Mouse (Mus musculus): ENCODE measurements around the gene Dusp11.
"Not testable (repeated sequence)": the region's sequence is repeated elsewhere in the genome, so short reads cannot be mapped to it uniquely, and the experiment has no call there.

Gene Dusp11

DNA sequence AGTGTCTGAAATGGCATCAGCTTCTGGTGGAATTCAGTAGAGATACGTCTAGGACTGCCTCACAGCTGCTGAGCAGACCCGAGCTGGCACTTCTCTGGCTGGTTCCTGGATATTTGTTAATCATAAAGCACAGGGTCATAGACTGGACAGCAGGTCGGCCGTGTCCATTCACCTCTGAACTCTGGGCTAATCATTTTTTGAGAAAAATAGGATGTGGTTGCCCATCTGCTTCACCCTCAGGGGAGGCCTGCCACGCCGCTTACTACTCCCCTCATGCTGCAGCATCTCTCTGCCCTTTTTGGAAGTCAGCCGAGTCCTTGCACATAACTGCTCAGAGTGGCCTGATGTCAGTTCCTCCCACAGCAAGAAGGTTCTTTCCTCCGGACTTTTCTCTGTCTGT, 27.4 kb downstream of the Dusp11 start:
- no peak for DNase-seq

DNA sequence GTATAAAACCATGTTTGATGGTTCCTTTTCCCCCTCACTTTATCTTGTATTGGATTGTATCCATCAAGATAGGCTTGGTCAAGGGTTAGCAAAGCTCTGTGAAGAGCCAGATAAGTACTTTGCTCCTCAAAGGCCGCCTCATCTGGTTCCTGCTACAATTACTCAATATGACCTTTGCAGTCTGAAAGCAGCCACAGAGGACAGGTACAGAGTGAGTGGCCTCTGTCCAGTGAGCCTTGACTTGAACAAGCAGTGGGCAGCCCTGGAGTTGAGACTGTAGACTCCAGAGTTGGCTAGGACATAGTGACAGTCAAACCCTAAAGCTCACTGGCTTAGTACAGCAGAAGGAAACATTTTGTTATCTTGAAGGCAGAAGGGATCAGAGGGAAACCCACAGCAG, 32.2 kb downstream of the Dusp11 start:
- DNase-seq, result no peak

DNA sequence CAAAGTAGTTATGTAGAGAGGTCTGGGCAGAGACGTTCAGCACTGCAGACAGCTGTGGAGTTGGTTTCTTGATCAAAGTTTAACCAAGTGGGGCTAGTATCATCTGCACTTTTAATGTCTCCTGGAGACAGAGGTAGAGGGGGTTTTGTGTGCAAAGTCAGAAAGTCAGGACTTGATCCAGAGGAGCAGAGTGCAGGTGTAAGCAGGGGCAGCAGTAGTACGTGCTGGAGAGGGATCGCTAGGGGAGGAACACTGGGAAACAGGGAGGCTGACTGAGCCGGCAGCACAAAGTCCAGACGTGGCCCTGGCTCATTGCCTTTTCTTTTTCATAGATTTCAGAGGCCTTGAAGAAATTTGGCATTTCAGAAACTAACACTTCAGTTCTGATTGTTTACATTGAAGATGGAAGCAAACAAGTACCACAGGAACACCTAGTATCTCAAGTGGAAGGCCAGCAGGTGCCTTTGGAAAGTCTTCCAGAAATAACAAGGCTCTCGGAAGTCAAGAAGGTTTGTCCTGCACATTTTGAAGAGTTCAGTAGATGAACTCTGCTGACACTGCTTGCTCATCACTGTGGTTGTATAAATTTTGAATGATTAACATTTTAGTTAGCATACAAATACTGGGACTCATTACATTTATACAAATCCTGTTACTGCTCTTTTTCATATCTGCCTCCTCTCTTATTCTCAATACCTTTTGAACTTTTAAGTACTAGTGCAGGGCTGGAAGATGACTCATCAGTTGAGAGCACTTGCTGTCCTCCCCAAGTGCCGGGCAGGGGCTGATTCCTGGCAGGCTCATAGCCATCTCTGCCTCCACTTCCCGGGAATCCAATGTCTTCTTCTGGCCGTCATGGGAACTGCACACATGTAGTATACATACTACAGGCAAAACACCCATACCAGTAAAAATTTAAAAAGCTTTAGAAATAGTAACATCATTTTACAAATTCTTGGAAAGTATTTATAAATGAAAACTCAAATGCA, 33.7 kb downstream of the Dusp11 start:
- no peak for DNase-seq

DNA sequence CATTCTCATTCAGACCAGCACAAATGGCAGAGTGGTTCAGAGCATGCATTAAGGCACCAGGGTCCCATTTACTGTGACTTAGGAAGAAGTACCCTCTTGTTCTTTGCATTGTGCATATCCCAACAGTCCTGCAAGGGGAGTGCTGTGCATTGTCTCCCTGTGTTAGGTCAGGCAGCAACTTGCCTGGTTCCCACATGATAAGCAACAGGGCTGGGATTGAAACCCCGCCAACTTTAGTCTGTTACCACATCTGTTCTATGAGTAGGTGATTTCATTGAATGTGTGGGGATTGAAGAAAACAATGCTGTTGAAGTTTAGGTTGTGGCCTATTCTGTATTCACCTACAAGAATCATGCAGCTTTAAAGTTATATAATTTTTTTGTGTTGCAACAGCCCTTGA, 34.8 kb downstream of the Dusp11 start:
- no peak for DNase-seq

DNA sequence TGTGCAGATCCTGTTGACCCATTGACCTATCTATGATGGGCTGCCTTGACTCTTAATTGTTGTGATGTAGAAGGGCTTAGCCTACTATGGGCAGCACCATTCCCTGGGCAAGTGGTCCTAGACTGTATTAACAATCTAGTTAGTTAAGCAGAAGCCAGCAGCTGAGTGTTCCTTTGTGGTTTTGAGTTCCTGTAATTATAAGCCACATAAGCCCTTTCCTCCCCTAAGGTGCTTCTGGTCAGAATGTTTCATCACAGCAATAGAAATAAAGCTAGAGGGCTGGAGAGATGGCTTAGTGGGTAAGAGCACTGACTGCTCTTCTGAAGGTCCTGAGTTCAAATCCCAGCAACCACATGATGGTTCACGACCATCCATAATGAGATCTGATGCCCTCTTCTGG, 37.8 kb downstream of the Dusp11 start:
- no peak for DNase-seq

DNA sequence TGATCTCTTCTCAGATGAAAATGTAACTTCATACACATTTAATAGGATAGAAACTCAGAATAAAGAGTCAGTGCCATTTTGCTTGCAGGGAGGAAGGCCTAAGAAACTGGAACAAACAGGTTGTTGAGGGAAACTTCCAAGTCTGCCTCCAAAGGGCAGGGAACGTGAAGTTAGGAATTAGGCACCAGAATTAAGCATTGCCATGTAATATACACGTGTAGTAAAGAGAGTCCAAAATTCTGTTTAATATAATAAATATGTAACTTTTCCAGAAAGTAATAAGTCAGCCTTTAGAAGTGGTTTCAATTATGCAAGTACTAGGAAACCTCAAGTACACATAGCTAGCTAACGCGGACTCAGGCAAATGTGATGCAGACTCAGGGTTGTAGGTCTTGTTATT, 42.1 kb downstream of the Dusp11 start:
- DNase-seq, result no peak

DNA sequence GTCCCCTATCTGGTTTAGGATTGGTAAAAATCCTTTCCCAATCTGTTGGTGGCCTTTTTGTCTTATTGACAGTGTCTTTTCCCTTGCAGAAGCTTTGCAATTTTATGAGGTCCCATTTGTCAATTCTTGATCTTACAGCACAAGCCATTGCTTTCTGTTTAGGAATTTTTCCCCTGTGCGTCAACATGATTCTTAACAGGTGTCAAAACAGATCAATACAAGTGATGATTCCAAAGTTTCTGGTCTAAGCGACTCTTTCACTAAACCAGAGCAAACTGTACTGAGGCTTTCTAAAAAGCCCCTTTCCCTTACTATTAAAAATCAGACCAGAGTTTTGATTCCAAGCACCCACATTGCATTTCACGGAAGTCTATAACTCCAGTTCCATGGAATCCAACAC, 43.1 kb downstream of the Dusp11 start:
- not testable (repeated sequence) for DNase-seq

DNA sequence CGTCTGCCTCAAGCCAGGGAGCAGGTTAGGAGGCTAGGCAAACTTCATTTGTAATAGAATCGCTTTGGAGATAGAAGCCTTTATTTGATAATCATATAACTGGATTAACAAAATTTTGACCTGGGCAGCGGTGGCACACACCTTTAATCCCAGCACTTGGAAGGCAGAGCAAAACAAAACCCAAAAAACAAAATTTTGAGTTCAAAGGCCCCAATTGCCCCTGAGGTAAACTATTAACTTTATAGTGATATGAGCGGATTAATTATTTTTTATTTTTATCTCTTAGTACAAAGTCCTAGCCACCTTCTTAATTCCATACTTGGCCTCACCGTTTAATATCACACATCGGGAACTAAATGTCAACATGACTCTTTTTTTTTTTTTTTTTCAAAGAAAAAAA, 44.9 kb downstream of the Dusp11 start:
- DNase-seq, result no peak

DNA sequence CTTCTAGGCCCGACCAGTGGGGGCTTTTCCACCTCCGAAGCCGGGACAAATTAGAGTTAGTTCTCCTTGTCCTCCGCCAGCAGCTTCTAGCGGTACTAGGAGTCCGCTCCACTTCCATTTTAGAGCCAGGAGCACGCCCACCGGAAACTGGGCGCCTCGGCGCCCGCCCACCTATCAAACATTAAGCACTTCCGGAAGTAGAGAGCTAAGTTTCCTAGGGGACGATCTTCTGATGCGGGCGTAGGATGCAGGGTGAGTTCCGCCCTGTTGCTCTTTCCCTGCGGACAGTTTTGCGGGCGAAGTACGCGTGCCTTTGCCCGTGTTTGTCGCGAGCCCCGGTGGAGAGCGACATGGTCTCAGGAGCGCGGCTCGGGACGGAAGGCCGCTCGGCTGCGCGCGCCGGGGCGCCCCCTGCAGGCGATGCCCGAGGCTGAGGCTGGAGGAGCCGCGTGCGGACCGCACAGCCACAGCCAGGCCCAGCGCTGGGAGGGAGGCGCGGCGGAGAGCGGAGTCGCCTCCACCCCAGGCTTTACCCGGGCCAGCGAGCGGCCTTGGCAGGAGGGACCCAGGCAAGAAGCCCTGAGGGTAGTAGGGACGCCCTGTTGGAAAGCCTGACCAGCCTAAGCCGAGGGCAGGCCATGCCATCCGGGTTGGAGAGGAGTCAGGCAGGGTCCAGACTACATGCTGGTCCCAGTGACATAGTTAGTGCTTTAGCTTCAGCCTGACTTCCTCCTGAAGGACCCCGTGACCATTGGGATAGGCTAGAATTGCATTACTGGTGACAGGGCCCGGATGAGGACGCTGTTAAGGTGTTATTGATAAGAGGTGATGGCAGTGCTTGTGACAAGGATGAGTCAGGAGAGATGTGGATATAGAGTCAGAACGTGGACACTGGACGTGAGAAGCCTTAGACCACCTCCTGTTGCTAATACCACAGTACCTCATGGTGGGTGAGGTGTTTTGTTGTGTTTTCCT, 45.6 kb downstream of the Dusp11 start, which contains the start of gene Nat8f1:
Gene Nat8f1 (minus strand): TSS at position 149 of the 975 bp plus-strand sequence.
- DNase-seq, result peak; percentile 74 to 80

DNA sequence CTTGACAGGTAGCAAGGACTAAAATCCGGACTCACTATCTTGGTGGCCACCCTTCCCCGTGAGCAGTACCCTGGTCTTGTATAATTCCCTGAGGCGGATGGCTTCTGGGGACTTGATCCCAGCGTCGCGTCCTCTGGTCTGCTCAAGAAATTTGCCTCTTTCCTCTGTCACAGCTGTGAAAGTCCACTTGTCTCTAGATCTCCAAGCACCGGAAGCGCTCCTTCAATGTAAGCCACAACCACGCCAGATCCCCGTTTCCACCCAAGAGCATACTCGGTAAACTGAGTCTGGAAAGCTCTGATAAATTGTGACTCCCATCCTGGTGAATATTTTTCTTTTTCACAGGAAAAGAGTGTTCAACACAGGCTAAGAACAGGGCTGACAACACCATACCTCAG, 46.3 kb downstream of the Dusp11 start:
- DNase-seq, result no peak

DNA sequence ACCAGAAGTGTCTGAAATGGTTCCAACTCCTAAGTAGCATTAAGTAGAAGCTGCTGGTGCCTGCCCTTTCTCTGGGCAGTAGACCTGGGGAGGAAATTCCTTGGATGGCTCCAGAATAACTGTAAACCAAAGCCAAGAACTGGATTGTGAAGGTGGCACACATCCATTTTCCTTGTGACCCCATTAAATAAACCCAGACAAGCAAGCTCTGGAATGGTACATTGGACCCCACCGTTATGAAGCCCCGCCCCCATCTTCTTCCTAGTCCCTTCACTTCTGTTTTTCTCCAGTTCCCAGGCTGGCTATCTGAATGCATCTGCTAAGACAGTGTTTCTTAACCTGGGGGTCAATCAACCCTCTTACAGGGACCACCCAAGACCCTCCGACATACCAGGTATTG, 49.9 kb downstream of the Dusp11 start, which contains the start of gene Tprkb:
Gene Tprkb (plus strand): TSS at position 279 of the 400 bp plus-strand sequence.
- DNase-seq, result no peak

DNA sequence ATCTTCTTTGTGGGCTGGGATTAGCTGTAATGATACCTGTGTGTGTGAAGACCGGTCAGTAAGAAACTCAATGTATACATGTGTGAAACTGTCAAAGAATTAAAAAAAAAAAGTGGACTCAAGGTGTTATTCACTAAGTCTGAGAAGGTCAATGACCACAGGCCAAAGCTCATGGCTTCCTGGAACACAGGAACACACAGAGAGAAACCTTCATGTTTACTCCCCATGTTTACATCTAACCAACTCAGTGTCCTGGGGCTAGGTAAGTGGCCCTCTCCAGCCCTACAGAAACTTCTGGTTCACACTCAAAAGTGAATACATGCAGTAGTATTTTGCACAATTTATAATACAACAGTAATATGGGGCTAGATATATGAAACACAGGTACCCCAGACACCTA, 51.8 kb downstream of the Dusp11 start:
- no peak for DNase-seq

DNA sequence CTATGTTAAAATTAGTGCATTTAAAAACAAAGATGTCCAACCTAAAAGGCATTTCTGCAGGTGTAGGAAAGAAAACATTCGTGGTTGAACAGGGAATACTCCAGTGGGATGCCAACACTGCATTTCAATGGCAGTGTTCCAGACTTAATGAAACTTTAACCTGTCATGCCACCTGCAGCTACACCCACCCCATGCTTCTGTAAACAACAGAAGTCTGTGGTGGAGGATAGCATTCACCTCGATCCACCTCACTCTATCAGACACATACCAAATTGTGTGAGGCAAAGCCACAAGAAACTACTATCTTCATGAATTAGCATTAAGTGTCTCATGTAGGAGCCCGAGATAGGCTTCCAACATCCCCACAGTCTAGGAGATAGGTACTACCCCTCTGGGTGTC, 53.1 kb downstream of the Dusp11 start:
- DNase-seq, result no peak

DNA sequence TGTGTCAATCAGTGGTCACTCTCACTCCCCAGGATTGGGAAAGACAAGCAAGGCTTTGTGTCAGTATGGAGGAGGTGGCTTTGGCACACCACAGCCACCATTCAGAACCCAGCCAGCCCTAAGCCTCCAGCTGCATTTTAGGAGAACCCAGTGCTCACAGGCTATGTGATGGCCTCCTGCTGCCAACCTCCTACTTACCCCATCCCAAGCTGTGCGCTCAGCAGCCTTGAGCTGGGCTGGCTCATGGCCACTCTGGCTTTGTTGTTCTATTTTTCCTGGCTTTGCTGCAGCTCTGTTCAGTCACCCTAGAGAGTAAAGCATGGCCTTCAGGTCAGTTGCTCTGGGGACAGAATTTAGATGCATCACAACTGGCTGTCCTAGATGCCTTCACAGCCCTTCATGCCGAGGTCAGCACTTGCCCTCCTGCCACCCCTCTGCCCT, 54.5 kb downstream of the Dusp11 start:
- DNase-seq, result not testable (repeated sequence)

DNA sequence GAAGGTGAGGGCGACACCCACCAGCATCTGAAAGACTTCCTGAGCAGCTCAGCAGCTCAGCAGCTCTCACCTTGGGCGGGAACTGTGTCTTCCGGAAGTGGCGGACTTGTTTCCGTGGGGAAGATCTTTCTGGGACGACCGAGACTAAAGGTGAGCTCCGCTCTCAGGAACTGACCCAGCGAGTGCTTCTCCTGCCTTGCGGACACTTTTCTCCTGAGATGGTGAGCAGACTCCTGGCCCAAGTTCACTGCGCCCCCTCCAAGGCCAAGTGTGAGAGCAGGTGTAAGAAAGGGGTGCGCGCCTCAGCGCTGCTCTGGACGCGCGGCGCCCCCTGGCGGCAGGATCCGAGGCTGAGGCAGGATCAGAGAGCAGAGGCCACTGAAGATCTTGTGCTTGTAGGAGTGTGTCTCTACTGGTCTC, 56.8 kb downstream of the Dusp11 start, which contains the start of gene Nat8f4:
Gene Nat8f4 (minus strand): TSS at position 243 of the 420 bp plus-strand sequence.
- peak; percentile 66 to 73 for DNase-seq

DNA sequence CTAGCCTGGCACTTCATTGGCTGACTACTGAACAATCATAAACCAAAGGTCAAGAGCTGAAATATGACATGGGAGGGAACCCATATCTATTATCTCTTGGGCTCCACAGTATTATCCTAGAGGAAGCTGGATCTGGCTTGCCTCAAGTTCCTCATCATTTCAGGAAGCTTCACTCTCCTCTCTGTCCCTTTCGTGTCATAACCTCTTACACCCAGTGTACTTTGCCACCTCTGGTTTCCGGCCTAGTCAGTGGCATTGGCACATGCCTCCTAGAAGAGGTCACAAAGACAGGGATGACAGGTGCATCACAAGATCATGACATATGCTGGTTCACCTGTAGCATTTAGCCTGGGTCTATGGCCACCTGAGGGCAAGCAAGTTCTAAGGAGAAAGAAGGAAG, 59.2 kb downstream of the Dusp11 start:
- DNase-seq, result no peak

DNA sequence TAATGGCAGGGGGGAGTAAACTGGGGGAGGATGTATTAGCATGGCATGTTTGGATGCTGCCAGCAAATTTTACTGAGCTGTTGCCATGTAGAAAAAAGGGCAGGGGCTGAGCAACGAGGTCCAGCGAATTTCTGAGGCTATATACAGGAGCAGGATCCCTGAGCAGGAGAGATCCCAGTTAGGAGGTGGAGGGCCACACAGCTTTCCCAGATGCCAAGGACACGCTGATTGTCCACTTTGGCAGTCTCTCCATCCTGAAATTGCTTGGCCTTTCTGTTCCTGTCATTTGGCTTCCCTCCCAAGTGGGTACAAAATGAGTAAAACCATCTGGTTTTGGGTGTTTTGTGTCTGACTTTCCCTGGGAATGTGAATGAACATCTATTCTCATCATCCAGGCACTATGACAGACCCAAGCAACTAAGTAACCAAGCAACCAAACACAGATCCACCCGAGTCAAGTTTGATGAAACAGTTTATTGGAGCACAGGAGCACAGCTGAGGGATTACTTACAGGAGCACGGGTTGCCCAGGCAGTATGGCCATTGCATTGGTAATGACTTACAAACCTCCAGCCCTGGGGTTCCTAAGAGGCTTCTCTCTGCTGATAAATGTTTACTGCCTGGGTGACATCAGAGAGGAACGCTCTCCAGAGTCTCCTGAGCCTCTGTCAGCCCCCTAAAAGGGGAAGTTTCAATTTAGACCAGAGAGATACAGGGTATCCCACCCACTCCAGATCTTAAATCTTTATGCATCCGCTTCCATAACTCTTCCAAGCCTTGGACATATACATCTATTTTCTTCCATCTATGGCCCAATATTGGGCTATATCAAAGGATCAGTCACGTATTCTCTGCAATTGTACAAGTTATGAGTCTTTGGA, 62.6 kb downstream of the Dusp11 start:
- not testable (repeated sequence) for DNase-seq

DNA sequence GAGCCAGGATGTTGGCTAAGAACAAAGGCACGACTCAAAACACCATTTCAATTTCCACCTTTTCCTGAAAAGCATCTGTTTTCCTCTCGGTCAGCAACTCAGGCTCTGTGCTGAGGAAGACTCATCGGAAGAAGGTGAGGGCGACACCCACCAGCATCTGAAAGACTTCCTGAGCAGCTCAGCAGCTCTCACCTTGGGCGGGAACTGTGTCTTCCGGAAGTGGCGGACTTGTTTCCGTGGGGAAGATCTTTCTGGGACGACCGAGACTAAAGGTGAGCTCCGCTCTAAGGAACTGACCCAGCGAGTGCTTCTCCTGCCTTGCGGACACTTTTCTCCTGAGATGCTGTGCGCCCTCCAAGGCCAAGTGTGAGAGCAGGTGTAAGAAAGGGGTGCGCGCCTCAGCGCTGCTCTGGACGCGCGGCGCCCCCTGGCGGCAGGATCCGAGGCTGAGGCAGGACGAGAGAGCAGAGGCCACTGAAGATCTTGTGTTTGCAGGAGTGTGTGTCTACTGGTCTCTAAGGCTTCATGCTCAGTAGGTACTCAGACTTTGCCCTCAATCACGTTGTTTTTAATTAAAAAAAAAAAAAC, 66.3 kb downstream of the Dusp11 start:
- DNase-seq, result not testable (repeated sequence)

Data from thymus, adult 18-20 months (tissue).